Mouse (Mus musculus): ENCODE measurements around the gene Ube2a.
A peak's percentile ranks its signal among the peaks of the same experiment; 100 is the strongest.
"Not testable (repeated sequence)": the region's sequence is repeated elsewhere in the genome, so short reads cannot be mapped to it uniquely, and the experiment has no call there.

The Ube2a gene

GRCm38 (mm10) chrX:36873765-36874164 lies at the start of gene Ube2a, which contains the start of gene C330007P06Rik:
Ube2a (plus strand) TSS chrX:36873900.
C330007P06Rik (minus strand) TSS chrX:36874111.
- DNase-seq (ENCODE audit: low read depth): no peak

- no peak for DNase-seq (ENCODE audit: low read depth)
These were observed 49.6 kb upstream of the Ube2a start for GRCm38 (mm10) chrX:36823932-36824711.

- DNase-seq (ENCODE audit: low read depth): no peak
These were observed 48.7 kb upstream of the Ube2a start for GRCm38 (mm10) chrX:36825032-36825431.

GRCm38 (mm10) chrX:36826873-36827272 lies 46.8 kb upstream of the Ube2a start:
- DNase-seq (ENCODE audit: low read depth): no peak

GRCm38 (mm10) chrX:36830271-36830670 lies 43.4 kb upstream of the Ube2a start:
- DNase-seq (ENCODE audit: low read depth): no peak

- no peak for DNase-seq (ENCODE audit: low read depth)
These were observed 42.1 kb upstream of the Ube2a start for GRCm38 (mm10) chrX:36831632-36832031.

- DNase-seq (ENCODE audit: low read depth): no peak
These were observed 40.2 kb upstream of the Ube2a start for GRCm38 (mm10) chrX:36833397-36834084.

GRCm38 (mm10) chrX:36837069-36837676 lies 36.5 kb upstream of the Ube2a start:
- DNase-seq (ENCODE audit: low read depth): no peak

- DNase-seq (ENCODE audit: low read depth): no peak
These were observed 34.3 kb upstream of the Ube2a start for GRCm38 (mm10) chrX:36839391-36839790.

- DNase-seq (ENCODE audit: low read depth): no peak
These were observed 32.0 kb upstream of the Ube2a start for GRCm38 (mm10) chrX:36841698-36842097.

- DNase-seq (ENCODE audit: low read depth): no peak
These were observed 30.2 kb upstream of the Ube2a start for GRCm38 (mm10) chrX:36843346-36843990.

- no peak for DNase-seq (ENCODE audit: low read depth)
These were observed 26.5 kb upstream of the Ube2a start for GRCm38 (mm10) chrX:36847152-36847551.

GRCm38 (mm10) chrX:36852631-36853030 lies 21.1 kb upstream of the Ube2a start:
- DNase-seq (ENCODE audit: low read depth): no peak

GRCm38 (mm10) chrX:36863766-36864608 lies 9.7 kb upstream of the Ube2a start:
- DNase-seq (ENCODE audit: low read depth): peak; percentile 62

- DNase-seq (ENCODE audit: low read depth): no peak
These were observed 8.9 kb upstream of the Ube2a start for GRCm38 (mm10) chrX:36864609-36865328.

GRCm38 (mm10) chrX:36870372-36870771 lies 3.3 kb upstream of the Ube2a start:
- DNase-seq (ENCODE audit: low read depth): no peak

- peak; percentile 49 for DNase-seq (ENCODE audit: low read depth)
These were observed 537 bp downstream of the Ube2a start for GRCm38 (mm10) chrX:36874178-36874696.

- no peak for DNase-seq (ENCODE audit: low read depth)
These were observed 1.0 kb downstream of the Ube2a start for GRCm38 (mm10) chrX:36874704-36875128.

GRCm38 (mm10) chrX:36884719-36885118 lies 11.0 kb downstream of the Ube2a start:
- DNase-seq (ENCODE audit: low read depth): no peak

- DNase-seq (ENCODE audit: low read depth): not testable (repeated sequence)
These were observed 25.2 kb downstream of the Ube2a start for GRCm38 (mm10) chrX:36898931-36899330.
